Mouse (Mus musculus): ENCODE results near the gene Olfr1388. TPM values are rescaled to one million over a fixed set of nuclear protein-coding genes. Genes with fewer than 3 reads are reported as not detected.
"Not testable (repeated sequence)": the region's sequence is repeated elsewhere in the genome, so short reads cannot be mapped to it uniquely, and the experiment has no call there.

Gene Olfr1388
- polyA plus RNA-seq (2012; rRNA removed), result 0.19 TPM in 1 of 2 replicates, not detected in the other

DNA sequence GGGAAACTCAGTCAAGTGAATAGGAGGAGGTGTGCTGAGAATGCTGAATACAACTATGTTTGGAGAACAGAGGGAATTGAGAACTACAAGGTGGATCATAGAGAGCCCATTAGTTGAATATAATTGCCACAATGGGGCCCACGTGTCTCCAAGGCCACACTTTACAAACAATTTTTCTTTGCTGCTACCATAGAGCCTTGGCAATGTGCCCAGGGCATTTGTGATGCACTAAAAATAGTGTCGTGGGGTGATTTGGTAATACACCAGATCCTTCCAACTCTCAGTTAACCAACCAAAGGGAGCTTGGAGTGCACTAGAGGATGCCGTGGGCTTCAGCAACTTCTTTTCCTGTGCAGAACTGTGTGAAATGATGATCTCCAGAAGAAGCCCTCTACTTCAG, at the start of gene Olfr1388:
Gene Olfr1388, plus strand, starts transcription at position 214 of the 400 bp plus-strand sequence.
- TF ChIP-seq CTCF (IDR thresholded peaks at IDR 0.05; ENCODE audit: control insufficient read depth, insufficient read depth, insufficient replicate concordance, low read depth, low read length) (no peak), POLR2A (IDR thresholded peaks at IDR 0.05; ENCODE audit: control insufficient read depth, low read depth, low read length) (no peak)
- H3K4me1 ChIP-seq (ENCODE audit: control insufficient read depth, insufficient read depth, low read length), result no peaks in the 10 kb centered on the region
- H3K36me3 ChIP-seq (ENCODE audit: control insufficient read depth, insufficient read depth, low read length), result no peaks in the 10 kb centered on the region
- H3K27ac ChIP-seq (ENCODE audit: control insufficient read depth, insufficient read depth, low read depth, low read length), result no peak within 1 kb of the TSS
- no peaks in the 10 kb centered on the region for H3K27me3 ChIP-seq (ENCODE audit: control insufficient read depth, insufficient read depth, low read length)
- no peak within 1 kb of the TSS for H3K4me3 ChIP-seq (ENCODE audit: control insufficient read depth, low read depth, low read length)

DNA sequence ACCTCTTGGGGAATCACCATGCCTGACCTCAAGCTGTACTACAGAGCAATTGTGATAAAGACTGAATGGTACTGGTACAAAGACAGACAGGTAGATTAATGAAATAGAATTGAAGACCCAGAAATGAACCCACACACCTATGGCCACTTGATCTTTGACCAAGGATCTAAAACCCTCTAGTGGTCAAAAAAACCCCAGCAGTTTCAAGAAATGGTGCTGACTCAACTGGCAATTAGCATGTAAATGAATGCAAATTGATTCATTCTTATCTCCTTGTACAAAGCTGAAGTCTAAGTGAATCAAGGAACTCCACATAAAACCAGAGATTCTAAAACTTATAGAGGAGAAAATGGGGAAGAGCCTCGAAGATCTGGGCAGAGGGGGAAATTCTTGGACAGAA, 43.7 kb upstream of the Olfr1388 start:
- not testable (repeated sequence) for H3K4me1 ChIP-seq (ENCODE audit: control insufficient read depth, insufficient read depth, low read length); H3K4me3 ChIP-seq (ENCODE audit: control insufficient read depth, low read depth, low read length); H3K36me3 ChIP-seq (ENCODE audit: control insufficient read depth, insufficient read depth, low read length); H3K27ac ChIP-seq (ENCODE audit: control insufficient read depth, insufficient read depth, low read depth, low read length); H3K27me3 ChIP-seq (ENCODE audit: control insufficient read depth, insufficient read depth, low read length)

DNA sequence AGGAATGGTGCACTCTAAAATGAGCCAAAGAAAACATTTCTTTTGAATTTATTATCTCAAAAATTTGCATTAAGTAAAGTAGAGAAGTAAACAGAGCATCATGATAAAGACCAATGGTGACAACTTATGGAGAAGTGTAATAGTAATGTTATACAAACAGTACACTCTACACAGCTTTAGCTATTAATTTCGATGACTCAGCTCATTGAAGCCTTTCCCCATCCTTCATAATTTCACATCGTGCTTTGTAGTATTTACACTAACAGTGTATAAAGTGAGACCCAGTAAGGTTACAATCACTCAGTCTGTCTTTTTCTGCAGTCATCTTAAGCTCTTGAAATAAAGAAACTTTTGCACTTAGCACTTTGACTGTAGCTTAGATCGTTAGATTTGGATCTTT, 29.6 kb upstream of the Olfr1388 start:
- no peak overlapping the region for H3K27ac ChIP-seq (ENCODE audit: control insufficient read depth, insufficient read depth, low read depth, low read length)

DNA sequence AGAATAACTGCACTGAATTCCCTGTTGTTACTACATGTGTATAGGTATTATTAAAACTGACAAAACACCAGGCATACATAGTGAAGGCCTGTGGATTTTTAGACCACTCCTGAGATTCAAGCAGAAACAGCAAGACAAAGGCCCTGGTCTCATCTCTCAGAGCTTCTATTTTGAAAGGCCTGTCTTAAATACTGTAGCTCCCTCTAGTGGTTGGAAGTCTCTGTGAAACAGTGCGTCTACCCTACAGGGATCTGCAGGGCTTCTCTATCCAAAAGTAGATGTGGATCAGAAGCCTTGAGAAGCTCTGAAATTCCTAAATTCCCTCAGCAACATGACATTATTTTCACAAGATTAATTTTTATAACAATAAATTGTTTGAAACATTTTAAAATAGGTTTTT, 25.9 kb upstream of the Olfr1388 start:
- no peak for TF ChIP-seq CTCF (IDR thresholded peaks at IDR 0.05; ENCODE audit: control insufficient read depth, insufficient read depth, insufficient replicate concordance, low read depth, low read length)
- no peak for TF ChIP-seq POLR2A (IDR thresholded peaks at IDR 0.05; ENCODE audit: control insufficient read depth, low read depth, low read length)
- no peak overlapping the region for H3K27ac ChIP-seq (ENCODE audit: control insufficient read depth, insufficient read depth, low read depth, low read length)
- H3K4me3 ChIP-seq (ENCODE audit: control insufficient read depth, low read depth, low read length), result no peak overlapping the region

More for the DNA sequence above, 29.6 kb upstream of the Olfr1388 start:
- Histone ChIP-seq H3K36me3 (ENCODE audit: control insufficient read depth, insufficient read depth, low read length) (no peaks in the 10 kb centered on the region), H3K4me3 (ENCODE audit: control insufficient read depth, low read depth, low read length) (no peak overlapping the region), H3K27me3 (ENCODE audit: control insufficient read depth, insufficient read depth, low read length) (no peaks in the 10 kb centered on the region), H3K4me1 (ENCODE audit: control insufficient read depth, insufficient read depth, low read length) (no peaks in the 10 kb centered on the region)
- TF ChIP-seq CTCF (IDR thresholded peaks at IDR 0.05; ENCODE audit: control insufficient read depth, insufficient read depth, insufficient replicate concordance, low read depth, low read length) (no peak), POLR2A (IDR thresholded peaks at IDR 0.05; ENCODE audit: control insufficient read depth, low read depth, low read length) (no peak)

DNA sequence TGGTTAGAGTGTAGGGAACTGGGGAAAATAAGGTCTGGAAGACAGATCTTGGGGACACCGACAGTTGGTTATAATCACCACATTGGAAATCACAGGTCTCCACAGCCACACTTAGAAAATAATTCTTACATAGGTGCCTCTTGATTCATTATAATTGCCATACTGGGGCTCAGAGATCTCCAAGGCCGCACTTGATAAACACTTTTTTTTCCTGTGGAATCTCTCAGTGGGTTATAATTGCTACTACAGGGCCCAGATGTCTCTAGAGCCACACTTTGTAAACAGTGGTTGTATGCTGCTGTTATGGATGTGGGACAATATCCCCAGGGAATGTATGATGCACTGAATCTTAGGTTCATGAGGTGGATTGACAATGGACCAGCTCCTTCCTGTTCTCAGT, 13.7 kb upstream of the Olfr1388 start, which contains the start of gene Olfr1389:
Gene Olfr1389, plus strand, starts transcription at position 301 of the 400 bp plus-strand sequence.
- no peak within 1 kb of the TSS for H3K4me3 ChIP-seq (ENCODE audit: control insufficient read depth, low read depth, low read length)
- no peak within 1 kb of the TSS for H3K27ac ChIP-seq (ENCODE audit: control insufficient read depth, insufficient read depth, low read depth, low read length)
- H3K36me3 ChIP-seq (ENCODE audit: control insufficient read depth, insufficient read depth, low read length), result no peaks in the 10 kb centered on the region
- TF ChIP-seq POLR2A (IDR thresholded peaks at IDR 0.05; ENCODE audit: control insufficient read depth, low read depth, low read length) (no peak), CTCF (IDR thresholded peaks at IDR 0.05; ENCODE audit: control insufficient read depth, insufficient read depth, insufficient replicate concordance, low read depth, low read length) (no peak)
- no peaks in the 10 kb centered on the region for H3K27me3 ChIP-seq (ENCODE audit: control insufficient read depth, insufficient read depth, low read length)
- H3K4me1 ChIP-seq (ENCODE audit: control insufficient read depth, insufficient read depth, low read length), result no peaks in the 10 kb centered on the region

More for the DNA sequence above, 25.9 kb upstream of the Olfr1388 start:
- H3K27me3 ChIP-seq (ENCODE audit: control insufficient read depth, insufficient read depth, low read length), result no peaks in the 10 kb centered on the region
- H3K36me3 ChIP-seq (ENCODE audit: control insufficient read depth, insufficient read depth, low read length), result no peaks in the 10 kb centered on the region
- no peaks in the 10 kb centered on the region for H3K4me1 ChIP-seq (ENCODE audit: control insufficient read depth, insufficient read depth, low read length)

DNA sequence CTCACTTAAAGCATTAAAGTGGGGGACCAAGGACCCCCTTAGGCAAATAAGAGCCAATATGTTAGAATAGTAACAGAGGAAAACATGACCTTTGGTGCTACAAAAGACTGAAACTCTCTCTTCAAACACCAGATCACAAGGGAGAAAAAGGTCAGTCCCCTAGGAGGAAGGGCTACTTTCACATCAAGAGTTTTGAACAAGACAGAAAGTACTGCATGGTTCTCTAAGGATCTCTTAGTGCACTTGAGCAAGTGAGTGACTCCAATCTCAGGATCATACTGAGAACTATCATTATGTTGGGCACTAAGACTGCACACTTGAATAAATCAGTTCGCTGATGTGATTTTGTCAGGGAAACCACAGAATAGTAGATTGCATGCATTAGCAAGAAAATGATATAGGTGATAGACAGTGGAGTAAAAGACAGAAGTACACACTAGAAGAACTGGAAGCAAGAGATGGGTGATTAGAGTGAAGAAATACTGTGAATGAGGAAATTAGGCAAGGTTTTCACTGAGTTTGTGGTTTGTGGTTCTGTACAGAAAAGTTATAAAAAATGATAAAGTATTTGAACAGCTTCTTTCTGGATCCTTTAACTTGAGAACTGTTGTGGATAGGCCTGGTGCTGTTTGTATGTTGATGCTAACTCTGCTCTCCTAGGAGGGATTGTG, 11.0 kb upstream of the Olfr1388 start:
- Histone ChIP-seq H3K27ac (ENCODE audit: control insufficient read depth, insufficient read depth, low read depth, low read length) (no peak overlapping the region), H3K27me3 (ENCODE audit: control insufficient read depth, insufficient read depth, low read length) (no peaks in the 10 kb centered on the region), H3K36me3 (ENCODE audit: control insufficient read depth, insufficient read depth, low read length) (no peaks in the 10 kb centered on the region), H3K4me3 (ENCODE audit: control insufficient read depth, low read depth, low read length) (no peak overlapping the region), H3K4me1 (ENCODE audit: control insufficient read depth, insufficient read depth, low read length) (no peaks in the 10 kb centered on the region)
- TF ChIP-seq POLR2A (IDR thresholded peaks at IDR 0.05; ENCODE audit: control insufficient read depth, low read depth, low read length), result no peak
- no peak for TF ChIP-seq CTCF (IDR thresholded peaks at IDR 0.05; ENCODE audit: control insufficient read depth, insufficient read depth, insufficient replicate concordance, low read depth, low read length)

DNA sequence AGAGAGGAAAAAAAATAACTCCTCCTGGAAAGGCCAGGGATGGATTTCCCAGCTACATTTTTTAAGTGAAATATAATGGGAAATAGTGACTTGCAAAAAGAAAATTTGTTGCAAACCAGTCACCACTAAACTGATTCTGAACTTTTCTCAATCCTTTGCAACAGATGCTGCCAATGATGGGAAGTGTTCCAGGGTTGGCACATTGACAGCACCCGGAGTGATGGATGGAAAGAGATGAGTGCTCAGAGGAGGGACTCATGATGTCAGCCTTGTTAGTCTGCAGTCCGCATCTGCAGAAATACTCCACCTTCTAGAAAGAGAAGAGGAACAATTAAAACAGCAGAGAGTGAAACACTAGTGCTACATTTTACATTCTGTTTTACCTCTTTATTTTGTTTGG, 6.8 kb upstream of the Olfr1388 start:
- Histone ChIP-seq H3K27me3 (ENCODE audit: control insufficient read depth, insufficient read depth, low read length) (no peaks in the 10 kb centered on the region), H3K4me3 (ENCODE audit: control insufficient read depth, low read depth, low read length) (no peak overlapping the region), H3K27ac (ENCODE audit: control insufficient read depth, insufficient read depth, low read depth, low read length) (no peak overlapping the region), H3K36me3 (ENCODE audit: control insufficient read depth, insufficient read depth, low read length) (no peaks in the 10 kb centered on the region), H3K4me1 (ENCODE audit: control insufficient read depth, insufficient read depth, low read length) (no peaks in the 10 kb centered on the region)
- TF ChIP-seq CTCF (IDR thresholded peaks at IDR 0.05; ENCODE audit: control insufficient read depth, insufficient read depth, insufficient replicate concordance, low read depth, low read length) (no peak), POLR2A (IDR thresholded peaks at IDR 0.05; ENCODE audit: control insufficient read depth, low read depth, low read length) (no peak)
